Mouse (Mus musculus) bone marrow macrophage, adult 2 months (primary cell): ENCODE data around the gene Strc.

Experiments used
- CTCF ChIP-seq: IDR thresholded peaks from 2 replicates; pipeline ENCODE4 v1.5.1; 2012; ENCODE audit warnings: low read depth, mild to moderate bottlenecking, low read length, moderate library complexity
- POLR2A ChIP-seq: IDR thresholded peaks from 2 replicates; pipeline ENCODE4 v1.6.1; 2012; ENCODE audit warnings: mild to moderate bottlenecking, low read depth, low read length, borderline replicate concordance

- TF ChIP-seq CTCF: no peak
- TF ChIP-seq POLR2A: no peak
These were observed 12.2 kb downstream of the Strc start for GRCm38 (mm10) chr2:121374766-121375165.
